8 mouse cellular contexts compared by ENCODE assay signal in the genomic region with DNA sequence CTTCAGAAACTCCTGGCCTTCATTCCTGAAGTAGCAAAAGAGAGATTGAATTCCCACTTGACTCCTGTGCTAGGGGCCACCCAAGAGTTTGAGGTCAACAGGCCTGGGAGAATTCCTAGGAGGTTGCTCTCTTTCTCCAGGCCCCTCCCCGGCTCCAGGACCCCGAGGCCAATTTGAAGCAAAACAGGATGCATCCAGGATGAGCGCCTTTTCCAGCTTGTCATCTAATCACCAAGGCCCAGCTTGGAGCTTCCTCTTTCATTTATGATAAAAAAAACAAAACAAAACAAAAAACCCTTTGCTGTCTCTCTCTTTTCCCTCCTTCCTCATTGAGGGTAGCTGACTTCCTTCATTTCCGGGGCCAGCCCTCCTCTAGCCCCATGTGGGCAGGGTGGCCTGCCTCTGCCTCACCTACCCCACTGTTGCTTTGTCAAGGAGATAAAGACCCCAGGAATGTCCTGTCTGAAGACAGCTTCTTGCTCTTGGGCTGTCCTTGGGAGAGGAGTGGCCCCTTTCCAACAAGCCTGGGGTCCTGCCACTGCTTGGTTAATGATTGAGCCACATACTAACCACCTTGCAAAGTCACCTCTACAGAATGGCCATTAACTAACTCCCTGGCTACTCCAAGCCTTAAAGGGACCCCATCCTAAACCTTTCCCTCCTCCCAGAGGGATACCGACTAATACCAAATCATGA. TPM values are rescaled to one million over a fixed set of nuclear protein-coding genes. Genes with fewer than 3 reads are reported as not detected.
DNase-seq lines count a peak whose midpoint lies in the region; ATAC-seq lines count a peak whose summit lies in the region.
"Had no signal": no experiment of that assay in that cellular context is flagged by ENCODE, and none has a peak within 500 bp of the region (broad histone marks: within the 10 kb centered on the region; RNA-seq: fewer than 3 reads in every experiment).

No protein-coding gene starts in this region.

- peaks cover 13% of the 10 kb centered on the region for H3K4me1 ChIP-seq in lung, embryonic 15.5 days

- no peak overlapping the region for H3K4me2 ChIP-seq in lung, embryonic 15.5 days

- 36% methylated on average over 5 of the region's 5 CpGs for WGBS in lung, embryonic 15.5 days

- peak; percentile 66 for DNase-seq in MEL-GATA-1-ER (ENCODE audit: extremely low read depth, low read depth)
- no peak for DNase-seq in cerebellum, adult 9-11 months
- DNase-seq in layer of hippocampus, postnatal 36 days = no peak
- DNase-seq in c-Kit-positive CD71-positive TER-119-positive erythroid progenitor cells, embryonic 14.5 days (ENCODE audit: low spot score) = no peak
- DNase-seq: cerebellum, postnatal 25 days had no signal

- peak overlapping the region; percentile 67 for H3K27ac ChIP-seq in lung, embryonic 15.5 days

- H3K4me3 ChIP-seq in lung, embryonic 15.5 days = no peak overlapping the region

- peak; percentile 33 for ATAC-seq in common myeloid progenitor, adult 5-6 weeks (replicated peaks; ENCODE audit: low read depth, poor library complexity, severe bottlenecking)
- ATAC-seq in hematopoietic stem cell, adult 5-6 weeks (replicated peaks in 1 of 2; ENCODE audit: insufficient read depth in 1 of 2, low FRiP score in 2 of 2, low TSS enrichment in 1 of 2, low read depth in 1 of 2, poor library complexity in 2 of 2, severe bottlenecking in 2 of 2) = peak; percentile 12 to 14; a peak in 1 of 4 replicates
- no peak for ATAC-seq in lung, embryonic 15.5 days (ENCODE audit: borderline replicate concordance, extremely low read depth, low FRiP score, low TSS enrichment)

- H3K36me3 ChIP-seq in lung, embryonic 15.5 days = no peaks in the 10 kb centered on the region

- no peak overlapping the region for H3K9ac ChIP-seq in lung, embryonic 15.5 days

- peaks cover 23% of the 10 kb centered on the region for H3K27me3 ChIP-seq in lung, embryonic 15.5 days

- no peaks in the 10 kb centered on the region for H3K9me3 ChIP-seq in lung, embryonic 15.5 days

RNA-seq across cellular contexts. Expression of gene Stard8, which starts 43.5 kb away (rescaled TPM):
- 3.6 and 4.0 TPM in 2 replicates for total RNA-seq in common myeloid progenitor, adult 5-6 weeks (2017)
- 5.4 and 5.5 TPM in 2 replicates for total RNA-seq in hematopoietic stem cell, adult 5-6 weeks (2017)
- 14.4 and 16.7 TPM in 2 replicates for polyA plus RNA-seq in lung, embryonic 15.5 days (2015; fragmentation: Nextera tagmentation; extraction: Ambion mirVana)
- 1 to 10 TPM; 6.1 to 8.0 TPM for total RNA-seq in layer of hippocampus, postnatal 36 days (2021)
